Mouse (Mus musculus): ENCODE results near the gene Asz1.

Gene Asz1

DNA sequence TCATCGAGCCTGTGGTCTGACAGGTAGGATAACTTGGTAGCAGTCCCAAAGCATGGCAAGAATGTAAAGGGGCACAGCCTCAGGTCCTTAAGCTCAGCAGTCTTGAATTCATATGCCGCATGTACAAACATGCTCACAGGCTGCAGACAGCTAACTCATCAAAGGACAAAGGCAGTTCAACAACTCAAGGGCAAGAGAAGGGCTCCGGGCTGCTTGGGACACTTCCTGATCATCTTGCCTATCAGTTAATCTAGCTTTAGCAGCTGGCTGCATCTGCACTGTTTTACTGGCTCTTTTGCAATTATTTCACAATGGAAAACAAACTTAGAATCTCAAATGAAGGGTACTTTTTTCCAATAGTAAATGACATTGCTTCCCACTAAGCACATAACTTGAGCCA is 101.5 kb downstream of the Asz1 start:
- DNase-seq (ENCODE audit: low spot score in 2 of 2) = no peak

DNA sequence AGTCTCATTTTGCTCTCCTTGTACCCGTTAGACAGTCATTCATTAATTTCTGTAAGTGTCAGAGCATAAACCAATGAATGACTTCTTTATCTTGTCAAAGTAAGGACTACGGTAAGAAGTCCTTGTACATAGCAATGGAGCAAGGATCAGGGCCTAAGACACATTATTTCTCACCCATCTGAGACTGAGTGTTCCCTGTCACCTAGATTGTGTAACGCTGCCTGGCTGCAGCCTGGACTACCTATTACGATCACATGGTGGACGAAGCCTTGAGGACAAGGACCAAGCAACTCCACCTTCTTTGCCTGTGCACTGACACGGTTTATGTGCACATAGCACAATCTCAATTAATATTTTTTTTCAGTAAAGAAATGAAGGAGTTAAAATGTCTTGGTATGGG is 106.8 kb downstream of the Asz1 start:
- DNase-seq (ENCODE audit: low spot score in 2 of 2) = no peak

Measured in spleen, postnatal 36 days (tissue).